In the genomic region with DNA sequence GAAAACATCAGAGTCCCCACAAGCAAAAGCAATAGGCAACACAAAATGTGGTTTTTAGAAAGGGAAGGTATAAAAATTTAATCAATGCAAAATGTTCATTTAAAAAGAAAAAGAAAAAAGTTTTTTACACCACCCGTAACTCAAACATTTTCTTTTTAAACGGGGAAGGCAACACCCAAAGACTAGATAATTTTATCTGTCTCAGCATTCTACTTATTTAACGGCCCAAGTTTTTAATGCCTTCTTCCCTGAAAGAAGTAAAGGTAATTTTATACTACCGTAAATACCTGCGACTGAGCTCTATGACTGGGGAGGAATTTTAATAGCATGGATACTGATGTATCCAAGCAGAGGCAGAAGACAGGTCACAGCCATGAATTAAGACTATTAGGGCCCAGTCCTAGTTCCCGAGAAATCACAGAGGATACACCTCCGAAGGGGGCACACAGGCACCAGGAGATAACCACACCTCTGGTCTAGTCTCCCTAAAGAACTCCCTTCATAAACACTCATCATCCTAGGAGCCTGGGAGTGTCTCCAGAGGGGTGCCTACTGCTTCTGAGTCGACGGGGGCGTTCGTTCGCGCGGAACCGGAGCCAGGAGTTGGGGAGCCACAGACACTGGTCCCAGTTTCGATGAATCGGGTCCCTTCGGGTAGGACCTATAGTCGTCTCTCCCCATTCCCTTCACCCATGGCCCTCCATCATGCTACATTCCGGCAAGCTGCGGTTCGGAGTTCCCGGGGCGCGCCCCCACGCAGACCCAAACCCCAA, we compare ENCODE assay signal across 8 mouse cellular contexts. TPM values are rescaled to one million over a fixed set of nuclear protein-coding genes. Genes with fewer than 3 reads are reported as not detected.
DNase-seq lines count a peak whose midpoint lies in the region; ATAC-seq and TF ChIP-seq lines count a peak whose summit lies in the region.

No protein-coding gene starts in this region.

- peak overlapping the region; percentile 87 for H3K4me2 ChIP-seq in liver, embryonic 14.5 days (ENCODE audit: low read depth)

- no peak for TF ChIP-seq POLR2A in thymus, adult 2 months (IDR thresholded peaks at IDR 0.05; ENCODE audit: control insufficient read depth, extremely low read depth, insufficient read depth, low read length, poor library complexity)

- peak; percentile 23 for DNase-seq in embryo, embryonic 11.5 days (ENCODE audit: low read depth, low spot score)
- no peak for DNase-seq in embryo, embryonic 11 days
- no peak for DNase-seq in thymus, adult 2 months
- no peak for DNase-seq in thymus, postnatal 14 days
- no peak for DNase-seq in liver, embryonic 14.5 days (ENCODE audit: low read depth in 3 of 3, low spot score in 3 of 3)
- DNase-seq in right cerebral cortex, adult 18-20 months, result peak; percentile 45
- no peak for DNase-seq in c-Kit-positive CD71-positive TER-119-positive erythroid progenitor cells, embryonic 14.5 days (ENCODE audit: low spot score)

- no peaks in the 10 kb centered on the region for H3K9me3 ChIP-seq in liver, embryonic 14.5 days (ENCODE audit: control insufficient read depth, low read length)

- WGBS in thymus, adult 2 months, result 6% methylated on average over 26 of the region's 26 CpGs
- 3% methylated on average over 26 of the region's 26 CpGs for WGBS in liver, embryonic 14.5 days (ENCODE audit: insufficient replicate concordance)

- H3K4me3 ChIP-seq in thymus, adult 2 months (ENCODE audit: control insufficient read depth, insufficient read depth, low read length), result peak overlapping the region; percentile 66
- peak overlapping the region; percentile 77 to 97 for H3K4me3 ChIP-seq in liver, embryonic 14.5 days (ENCODE audit: insufficient read depth in 1 of 2, low read depth in 2 of 2, low read length in 2 of 2)

- no peaks in the 10 kb centered on the region for H3K27me3 ChIP-seq in thymus, adult 2 months (ENCODE audit: control insufficient read depth, insufficient read depth, low read length)
- no peaks in the 10 kb centered on the region for H3K27me3 ChIP-seq in liver, embryonic 14.5 days (ENCODE audit: control insufficient read depth, insufficient read depth, low read length)

- TF ChIP-seq CTCF in thymus, adult 2 months (IDR thresholded peaks at IDR 0.05; ENCODE audit: borderline replicate concordance, control insufficient read depth, extremely low read depth, insufficient read depth, low read length, poor library complexity), result no peak
- no peak for TF ChIP-seq CTCF in liver, embryonic 14.5 days (IDR thresholded peaks at IDR 0.05; ENCODE audit: low read depth)

- H3K9ac ChIP-seq in liver, embryonic 14.5 days (replicated peaks), result peak overlapping the region; percentile 96

- peaks cover 20% of the 10 kb centered on the region for H3K4me1 ChIP-seq in thymus, adult 2 months (replicated peaks; ENCODE audit: control insufficient read depth, insufficient read depth, low read length)
- H3K4me1 ChIP-seq in liver, embryonic 14.5 days (replicated peaks; ENCODE audit: control insufficient read depth in 2 of 2, insufficient read depth in 2 of 2, low read length in 1 of 2), result peaks cover 7 to 25% of the 10 kb centered on the region in 2 experiments

- peak; percentile 10; the same call in 1 of the 2 replicates for ATAC-seq in granulocyte monocyte progenitor cell, adult 5-6 weeks (replicated peaks; ENCODE audit: poor library complexity, severe bottlenecking)
- peak; percentile 36 for ATAC-seq in liver, embryonic 14.5 days (ENCODE audit: insufficient read depth)

- H3K36me3 ChIP-seq in thymus, adult 2 months (ENCODE audit: control insufficient read depth, insufficient read depth, low read length), result no peaks in the 10 kb centered on the region
- H3K36me3 ChIP-seq in liver, embryonic 14.5 days (replicated peaks; ENCODE audit: control insufficient read depth, insufficient read depth, low read depth), result no peaks in the 10 kb centered on the region

- no peak for TF ChIP-seq EP300 in liver, embryonic 14.5 days (IDR thresholded peaks at IDR 0.05; ENCODE audit: low read depth)

- 0 out of 2 replicates have a peak overlapping the region, but pooled peaks have one; percentile 11 for H3K27ac ChIP-seq in thymus, adult 2 months (ENCODE audit: control insufficient read depth, insufficient read depth, low read length)
- peak overlapping the region; percentile 63 for H3K27ac ChIP-seq in liver, embryonic 14.5 days

RNA-seq across cellular contexts. Expression of gene Jak1, which starts 0.9 kb away (rescaled TPM):
- polyA plus RNA-seq in thymus, adult 2 months (2012; rRNA removed), result 97.7 and 109 TPM in 2 replicates
- 46.7 and 47.4 TPM in 2 replicates for total RNA-seq in granulocyte monocyte progenitor cell, adult 5-6 weeks (2014; fragmentation: Nextera tagmentation)
- 52.4 and 57.7 TPM in 2 replicates for total RNA-seq in granulocyte monocyte progenitor cell, adult 5-6 weeks (2017)
- 13.0 and 19.8 TPM in 2 replicates for polyA plus RNA-seq in liver, embryonic 14.5 days (2012; rRNA removed)
- polyA plus RNA-seq in liver, embryonic 14.5 days (2014; fragmentation: Nextera tagmentation; extraction: Ambion mirVana), result 38.2 and 43.2 TPM in 2 replicates

Comparison
In these comparisons a context has a peak if more than half of its experiments do, and no peak if none do; other contexts are left out.
1. DNase-seq: peak in embryo, embryonic 11.5 days (single experiment) and right cerebral cortex, adult 18-20 months (single experiment); none in embryo, embryonic 11 days (single experiment), thymus, adult 2 months (single experiment), thymus, postnatal 14 days (single experiment), liver, embryonic 14.5 days (0 of 3) and c-Kit-positive CD71-positive TER-119-positive erythroid progenitor cells, embryonic 14.5 days (single experiment).